Mouse (Mus musculus) limb, embryonic 12.5 days (tissue): ENCODE data around the gene Pp2d1. TPM values are rescaled to one million over a fixed set of nuclear protein-coding genes. Genes with fewer than 3 reads are reported as not detected.
"Not testable (repeated sequence)": the region's sequence is repeated elsewhere in the genome, so short reads cannot be mapped to it uniquely, and the experiment has no call there.

ENCODE experiments used
- ATAC-seq: fragments of 200-750 bp; cut with Nextera tagmentation; 2 replicates; pipeline ENCODE4 v1.8.0; 2017; ENCODE audit warnings: low read depth, moderate TSS enrichment; ENCODE audit not compliant: insufficient number of reproducible peaks, insufficient read depth, low FRiP score, low TSS enrichment
- H3K27ac ChIP-seq: fragments of 300-500 bp; sonication (generic); 2 replicates; pipeline ENCODE4 v1.5.1; 2016; ENCODE audit warnings: mild to moderate bottlenecking, moderate library complexity
- H3K27me3 ChIP-seq: fragments of 300-500 bp; sonication (generic); 2 replicates; pipeline ENCODE4 v1.6.1; 2016; ENCODE audit warnings: mild to moderate bottlenecking, moderate library complexity
- H3K36me3 ChIP-seq: fragments of 300-500 bp; sonication (generic); 2 replicates; pipeline ENCODE4 v1.6.1; 2016; ENCODE audit warnings: mild to moderate bottlenecking, moderate library complexity
- H3K4me1 ChIP-seq: fragments of 300-500 bp; sonication (generic); replicated peaks from 2 replicates; pipeline ENCODE4 v1.6.1; 2016
- H3K4me2 ChIP-seq: fragments of 300-500 bp; sonication (generic); 2 replicates; pipeline ENCODE4 v1.6.1; 2016; ENCODE audit warnings: mild to moderate bottlenecking, moderate library complexity
- H3K4me3 ChIP-seq: fragments of 300-500 bp; sonication (generic); replicated peaks from 2 replicates; pipeline ENCODE4 v1.5.1; 2016; ENCODE audit warnings: mild to moderate bottlenecking
- H3K9ac ChIP-seq: fragments of 300-500 bp; sonication (generic); replicated peaks from 2 replicates; pipeline ENCODE4 v1.6.1; 2016; ENCODE audit warnings: mild to moderate bottlenecking, moderate library complexity
- H3K9me3 ChIP-seq: fragments of 300-500 bp; sonication (generic); 2 replicates; pipeline ENCODE4 v1.6.1; 2016; ENCODE audit warnings: mild to moderate bottlenecking, moderate library complexity
- WGBS: fragments of 180-500 bp; shearing (Covaris S2); methylation state at CpG from one replicate; pipeline ENCODE4 v1.1.7; 2016; 5-methylcytosine and 5-hydroxymethylcytosine counted together
- polyA plus RNA-seq: library from polyadenylated mRNA; unstranded; fragments of >200 nt; fragmentation: Nextera tagmentation; extraction: Ambion mirVana; gene quantifications from 2 replicates; pipeline ENCODE4 v1.2.1, GENCODE M21; 2016

Pp2d1 gene
- polyA plus RNA-seq, 1 experiment from 2014 or later = 0.26 TPM

GRCm38 (mm10) chr17:53577151-53577550, 37.9 kb upstream of the Pp2d1 start:
- H3K9ac ChIP-seq = no peak overlapping the region
- H3K27me3 ChIP-seq = no peaks in the 10 kb centered on the region
- no peak overlapping the region for H3K4me2 ChIP-seq
- no peaks in the 10 kb centered on the region for H3K36me3 ChIP-seq
- WGBS = 88% methylated on average over 2 of the region's 2 CpGs
- H3K27ac ChIP-seq = no peak overlapping the region
- no peaks in the 10 kb centered on the region for H3K9me3 ChIP-seq
- no peak overlapping the region for H3K4me3 ChIP-seq
- peaks cover 9% of the 10 kb centered on the region for H3K4me1 ChIP-seq
- ATAC-seq = no peak

GRCm38 (mm10) chr17:53573019-53573556, 33.8 kb upstream of the Pp2d1 start:
- ATAC-seq = no peak
- Histone ChIP-seq H3K27me3 (no peaks in the 10 kb centered on the region), H3K9me3 (no peaks in the 10 kb centered on the region), H3K4me1 (peaks cover 21% of the 10 kb centered on the region), H3K9ac (no peak overlapping the region), H3K27ac (no peak overlapping the region), H3K4me2 (no peak overlapping the region), H3K36me3 (no peaks in the 10 kb centered on the region), H3K4me3 (no peak overlapping the region)
- WGBS = 42% methylated on average over 4 of the region's 4 CpGs

- not testable (repeated sequence) for H3K27ac ChIP-seq, H3K9me3 ChIP-seq, H3K4me3 ChIP-seq, H3K36me3 ChIP-seq, H3K27me3 ChIP-seq, H3K9ac ChIP-seq, ATAC-seq, H3K4me2 ChIP-seq
- 88% methylated on average over 5 of the region's 5 CpGs for WGBS
- H3K4me1 ChIP-seq = peaks cover 21% of the 10 kb centered on the region
Observed at GRCm38 (mm10) chr17:53570932-53571331, 31.7 kb upstream of the Pp2d1 start.

GRCm38 (mm10) chr17:53570361-53570875, 31.2 kb upstream of the Pp2d1 start:
- Histone ChIP-seq H3K27me3 (no peaks in the 10 kb centered on the region), H3K36me3 (no peaks in the 10 kb centered on the region), H3K9ac (no peak overlapping the region), H3K4me1 (peaks cover 21% of the 10 kb centered on the region), H3K9me3 (no peaks in the 10 kb centered on the region), H3K27ac (peak overlapping the region; percentile 12; the same call in 1 of the 2 replicates), H3K4me2 (no peak overlapping the region), H3K4me3 (no peak overlapping the region)
- no peak for ATAC-seq
- WGBS = 58% methylated on average over 10 of the region's 10 CpGs

GRCm38 (mm10) chr17:53569829-53570228, 30.6 kb upstream of the Pp2d1 start:
- no peak overlapping the region for H3K9ac ChIP-seq

GRCm38 (mm10) chr17:53568734-53569386, 29.6 kb upstream of the Pp2d1 start:
- Histone ChIP-seq H3K27me3 (no peaks in the 10 kb centered on the region), H3K36me3 (no peaks in the 10 kb centered on the region), H3K4me2 (peak overlapping the region; percentile 98), H3K9me3 (no peaks in the 10 kb centered on the region), H3K4me3 (peak overlapping the region; percentile 88), H3K9ac (no peak overlapping the region), H3K4me1 (peaks cover 21% of the 10 kb centered on the region), H3K27ac (peak overlapping the region; percentile 87; the same call in 1 of the 2 replicates)
- no peak for ATAC-seq
- 29% methylated on average over 8 of the region's 8 CpGs for whole genome bisulfite sequencing

More at GRCm38 (mm10) chr17:53569829-53570228, 30.6 kb upstream of the Pp2d1 start:
- no peaks in the 10 kb centered on the region for H3K9me3 ChIP-seq
- H3K4me1 ChIP-seq = peaks cover 21% of the 10 kb centered on the region
- no peak for ATAC-seq
- H3K27ac ChIP-seq = peak overlapping the region; percentile 76
- no peaks in the 10 kb centered on the region for H3K27me3 ChIP-seq
- peak overlapping the region; percentile 39 for H3K4me2 ChIP-seq
- H3K36me3 ChIP-seq = no peaks in the 10 kb centered on the region
- H3K4me3 ChIP-seq = no peak overlapping the region
- WGBS = 44% methylated on average over 6 of the region's 6 CpGs

GRCm38 (mm10) chr17:53568118-53568517, 28.9 kb upstream of the Pp2d1 start:
- Histone ChIP-seq H3K9me3 (no peaks in the 10 kb centered on the region), H3K4me3 (peak overlapping the region; percentile 88), H3K4me2 (peak overlapping the region; percentile 98), H3K4me1 (peaks cover 21% of the 10 kb centered on the region), H3K27ac (peak overlapping the region; percentile 87; the same call in 1 of the 2 replicates), H3K36me3 (no peaks in the 10 kb centered on the region), H3K27me3 (no peaks in the 10 kb centered on the region), H3K9ac (peak overlapping the region; percentile 95)
- peak; percentile 76; the same call in 1 of the 2 replicates for ATAC-seq
- 0% methylated on average over 15 of the region's 15 CpGs for WGBS

- H3K4me1 ChIP-seq = peaks cover 21% of the 10 kb centered on the region
- WGBS = under 1% methylated on average over 54 of the region's 67 CpGs
- peak; percentile 60 for ATAC-seq
Observed at GRCm38 (mm10) chr17:53567346-53568101, 28.3 kb upstream of the Pp2d1 start.

GRCm38 (mm10) chr17:53566919-53567345, 27.7 kb upstream of the Pp2d1 start:
- Histone ChIP-seq H3K9ac (peak overlapping the region; percentile 95), H3K4me2 (peak overlapping the region; percentile 98), H3K4me1 (peaks cover 21% of the 10 kb centered on the region), H3K4me3 (peak overlapping the region; percentile 88), H3K27ac (peak overlapping the region; percentile 87), H3K36me3 (no peaks in the 10 kb centered on the region), H3K9me3 (no peaks in the 10 kb centered on the region), H3K27me3 (no peaks in the 10 kb centered on the region)
- peak; percentile 16; the same call in 1 of the 2 replicates for ATAC-seq
- under 1% methylated on average over 35 of the region's 51 CpGs for WGBS

More at GRCm38 (mm10) chr17:53567346-53568101, 28.3 kb upstream of the Pp2d1 start:
- Histone ChIP-seq H3K9me3 (no peaks in the 10 kb centered on the region), H3K9ac (peak overlapping the region; percentile 95), H3K27ac (peak overlapping the region; percentile 87), H3K4me2 (peak overlapping the region; percentile 98), H3K36me3 (no peaks in the 10 kb centered on the region), H3K27me3 (no peaks in the 10 kb centered on the region), H3K4me3 (peak overlapping the region; percentile 88)

GRCm38 (mm10) chr17:53566161-53566918, 27.1 kb upstream of the Pp2d1 start, which contains the start of gene Kat2b:
Kat2b (plus strand) TSS chr17:53566861.
- H3K36me3 ChIP-seq = no peaks in the 10 kb centered on the region
- no peaks in the 10 kb centered on the region for H3K9me3 ChIP-seq
- H3K27ac ChIP-seq = peak within 1 kb of the TSS; percentile 87
- peak within 1 kb of the TSS; percentile 98 for H3K4me2 ChIP-seq
- ATAC-seq = no peak
- peaks cover 21% of the 10 kb centered on the region for H3K4me1 ChIP-seq
- WGBS = 3% methylated on average over 20 of the region's 20 CpGs
- no peaks in the 10 kb centered on the region for H3K27me3 ChIP-seq
- H3K4me3 ChIP-seq = peak within 1 kb of the TSS; percentile 88
- peak within 1 kb of the TSS; percentile 95 for H3K9ac ChIP-seq
